Mouse (Mus musculus): ENCODE data around the gene Terb2. TPM values are rescaled to one million over a fixed set of nuclear protein-coding genes. Genes with fewer than 3 reads are reported as not detected.

The Terb2 gene
- polyA plus RNA-seq, 1 experiment from 2014 or later: not detected

- Histone ChIP-seq H3K4me2 (ENCODE audit: low read length) (no peak overlapping the region), H3K27ac (ENCODE audit: low read depth, low read length) (no peak overlapping the region), H3K9me3 (replicated peaks; ENCODE audit: control insufficient read depth, low read length) (no peaks in the 10 kb centered on the region), H3K4me3 (ENCODE audit: low read depth, low read length) (no peak overlapping the region), H3K36me3 (ENCODE audit: control insufficient read depth, insufficient read depth, low read length) (no peaks in the 10 kb centered on the region), H3K27me3 (replicated peaks; ENCODE audit: control insufficient read depth, insufficient read depth, low read length) (no peaks in the 10 kb centered on the region), H3K4me1 (ENCODE audit: control insufficient read depth, insufficient read depth, low read length) (no peaks in the 10 kb centered on the region), H3K9ac (ENCODE audit: low read length) (no peak overlapping the region)
- DNase-seq (ENCODE audit: low spot score) (no peak), ATAC-seq (no peak)
Observed at GRCm38 (mm10) chr2:122157561-122157960, 28.5 kb upstream of the Terb2 start.

GRCm38 (mm10) chr2:122158362-122158802 lies 27.7 kb upstream of the Terb2 start:
- Histone ChIP-seq H3K27me3 (replicated peaks; ENCODE audit: control insufficient read depth, insufficient read depth, low read length) (no peaks in the 10 kb centered on the region), H3K4me1 (ENCODE audit: control insufficient read depth, insufficient read depth, low read length) (no peaks in the 10 kb centered on the region), H3K36me3 (ENCODE audit: control insufficient read depth, insufficient read depth, low read length) (no peaks in the 10 kb centered on the region), H3K27ac (ENCODE audit: low read depth, low read length) (no peak overlapping the region), H3K4me3 (ENCODE audit: low read depth, low read length) (no peak overlapping the region), H3K9me3 (replicated peaks; ENCODE audit: control insufficient read depth, low read length) (no peaks in the 10 kb centered on the region), H3K9ac (ENCODE audit: low read length) (no peak overlapping the region), H3K4me2 (ENCODE audit: low read length) (no peak overlapping the region)
- DNase-seq (ENCODE audit: low spot score) (no peak), ATAC-seq (no peak)
- 60% methylated on average over 6 of the region's 6 CpGs for whole genome bisulfite sequencing

- 92% methylated on average over 6 of the region's 6 CpGs for WGBS
- DNase-seq (ENCODE audit: low spot score): no peak
- no peak for ATAC-seq
- H3K4me3 ChIP-seq (ENCODE audit: low read depth, low read length): no peak overlapping the region
- no peaks in the 10 kb centered on the region for H3K4me1 ChIP-seq (ENCODE audit: control insufficient read depth, insufficient read depth, low read length)
- no peak overlapping the region for H3K27ac ChIP-seq (ENCODE audit: low read depth, low read length)
- H3K4me2 ChIP-seq (ENCODE audit: low read length): no peak overlapping the region
- no peak overlapping the region for H3K9ac ChIP-seq (ENCODE audit: low read length)
- no peaks in the 10 kb centered on the region for H3K27me3 ChIP-seq (replicated peaks; ENCODE audit: control insufficient read depth, insufficient read depth, low read length)
- no peaks in the 10 kb centered on the region for H3K36me3 ChIP-seq (ENCODE audit: control insufficient read depth, insufficient read depth, low read length)
- no peaks in the 10 kb centered on the region for H3K9me3 ChIP-seq (replicated peaks; ENCODE audit: control insufficient read depth, low read length)
Observed at GRCm38 (mm10) chr2:122159667-122160066, 26.4 kb upstream of the Terb2 start.

- no peaks in the 10 kb centered on the region for H3K4me1 ChIP-seq (ENCODE audit: control insufficient read depth, insufficient read depth, low read length)
- no peaks in the 10 kb centered on the region for H3K36me3 ChIP-seq (ENCODE audit: control insufficient read depth, insufficient read depth, low read length)
- peak; percentile 84 for DNase-seq (ENCODE audit: low spot score)
- H3K27ac ChIP-seq (ENCODE audit: low read depth, low read length): no peak within 1 kb of the TSS
- no peak within 1 kb of the TSS for H3K4me3 ChIP-seq (ENCODE audit: low read depth, low read length)
- H3K4me2 ChIP-seq (ENCODE audit: low read length): no peak within 1 kb of the TSS
- H3K27me3 ChIP-seq (replicated peaks; ENCODE audit: control insufficient read depth, insufficient read depth, low read length): no peaks in the 10 kb centered on the region
- no peaks in the 10 kb centered on the region for H3K9me3 ChIP-seq (replicated peaks; ENCODE audit: control insufficient read depth, low read length)
- WGBS: 30% methylated on average over 2 of the region's 2 CpGs
- H3K9ac ChIP-seq (ENCODE audit: low read length): no peak within 1 kb of the TSS
- peak; percentile 69 for ATAC-seq
Observed at GRCm38 (mm10) chr2:122160680-122161079, 25.4 kb upstream of the Terb2 start, which contains the start of gene Trim69. Gene Trim69, plus strand, starts transcription at chr2:122160700.

- Histone ChIP-seq H3K9me3 (replicated peaks; ENCODE audit: control insufficient read depth, low read length) (no peaks in the 10 kb centered on the region), H3K4me3 (ENCODE audit: low read depth, low read length) (no peak overlapping the region), H3K9ac (ENCODE audit: low read length) (no peak overlapping the region), H3K4me1 (ENCODE audit: control insufficient read depth, insufficient read depth, low read length) (no peaks in the 10 kb centered on the region), H3K4me2 (ENCODE audit: low read length) (no peak overlapping the region), H3K36me3 (ENCODE audit: control insufficient read depth, insufficient read depth, low read length) (no peaks in the 10 kb centered on the region), H3K27ac (ENCODE audit: low read depth, low read length) (no peak overlapping the region), H3K27me3 (replicated peaks; ENCODE audit: control insufficient read depth, insufficient read depth, low read length) (no peaks in the 10 kb centered on the region)
- DNase-seq (ENCODE audit: low spot score) (no peak), ATAC-seq (no peak)
- WGBS: 44% methylated on average over 4 of the region's 4 CpGs
Observed at GRCm38 (mm10) chr2:122161542-122161941, 24.5 kb upstream of the Terb2 start.

GRCm38 (mm10) chr2:122162529-122162928 lies 23.5 kb upstream of the Terb2 start:
- Histone ChIP-seq H3K9me3 (replicated peaks; ENCODE audit: control insufficient read depth, low read length) (no peaks in the 10 kb centered on the region), H3K36me3 (ENCODE audit: control insufficient read depth, insufficient read depth, low read length) (no peaks in the 10 kb centered on the region), H3K4me1 (ENCODE audit: control insufficient read depth, insufficient read depth, low read length) (no peaks in the 10 kb centered on the region), H3K27ac (ENCODE audit: low read depth, low read length) (no peak overlapping the region), H3K9ac (ENCODE audit: low read length) (no peak overlapping the region), H3K4me2 (ENCODE audit: low read length) (no peak overlapping the region), H3K27me3 (replicated peaks; ENCODE audit: control insufficient read depth, insufficient read depth, low read length) (no peaks in the 10 kb centered on the region), H3K4me3 (ENCODE audit: low read depth, low read length) (no peak overlapping the region)
- ATAC-seq (no peak), DNase-seq (ENCODE audit: low spot score) (no peak)
- WGBS: 82% methylated on average over 2 of the region's 2 CpGs

GRCm38 (mm10) chr2:122163430-122164195 lies 22.5 kb upstream of the Terb2 start:
- 72% methylated on average over 13 of the region's 13 CpGs for WGBS

GRCm38 (mm10) chr2:122164293-122164692 lies 21.8 kb upstream of the Terb2 start:
- no peak overlapping the region for H3K4me2 ChIP-seq (ENCODE audit: low read length)
- no peak overlapping the region for H3K4me3 ChIP-seq (ENCODE audit: low read depth, low read length)
- DNase-seq (ENCODE audit: low spot score) (no peak), ATAC-seq (no peak)
- no peak overlapping the region for H3K9ac ChIP-seq (ENCODE audit: low read length)
- H3K9me3 ChIP-seq (replicated peaks; ENCODE audit: control insufficient read depth, low read length): no peaks in the 10 kb centered on the region
- no peaks in the 10 kb centered on the region for H3K36me3 ChIP-seq (ENCODE audit: control insufficient read depth, insufficient read depth, low read length)
- no peaks in the 10 kb centered on the region for H3K4me1 ChIP-seq (ENCODE audit: control insufficient read depth, insufficient read depth, low read length)
- no peak overlapping the region for H3K27ac ChIP-seq (ENCODE audit: low read depth, low read length)
- 86% methylated on average over 11 of the region's 11 CpGs for WGBS
- H3K27me3 ChIP-seq (replicated peaks; ENCODE audit: control insufficient read depth, insufficient read depth, low read length): no peaks in the 10 kb centered on the region

More at GRCm38 (mm10) chr2:122163430-122164195, 22.5 kb upstream of the Terb2 start:
- Histone ChIP-seq H3K9ac (ENCODE audit: low read length) (no peak overlapping the region), H3K4me2 (ENCODE audit: low read length) (no peak overlapping the region), H3K27ac (ENCODE audit: low read depth, low read length) (no peak overlapping the region), H3K4me1 (ENCODE audit: control insufficient read depth, insufficient read depth, low read length) (no peaks in the 10 kb centered on the region), H3K27me3 (replicated peaks; ENCODE audit: control insufficient read depth, insufficient read depth, low read length) (no peaks in the 10 kb centered on the region), H3K36me3 (ENCODE audit: control insufficient read depth, insufficient read depth, low read length) (no peaks in the 10 kb centered on the region), H3K4me3 (ENCODE audit: low read depth, low read length) (no peak overlapping the region), H3K9me3 (replicated peaks; ENCODE audit: control insufficient read depth, low read length) (no peaks in the 10 kb centered on the region)
- DNase-seq (ENCODE audit: low spot score) (no peak), ATAC-seq (no peak)

- H3K9me3 ChIP-seq (replicated peaks; ENCODE audit: control insufficient read depth, low read length): no peaks in the 10 kb centered on the region
- no peaks in the 10 kb centered on the region for H3K4me1 ChIP-seq (ENCODE audit: control insufficient read depth, insufficient read depth, low read length)
- WGBS: 92% methylated on average over 6 of the region's 6 CpGs
- H3K27ac ChIP-seq (ENCODE audit: low read depth, low read length): no peak overlapping the region
- no peaks in the 10 kb centered on the region for H3K27me3 ChIP-seq (replicated peaks; ENCODE audit: control insufficient read depth, insufficient read depth, low read length)
- no peak overlapping the region for H3K4me3 ChIP-seq (ENCODE audit: low read depth, low read length)
- H3K36me3 ChIP-seq (ENCODE audit: control insufficient read depth, insufficient read depth, low read length): no peaks in the 10 kb centered on the region
- H3K4me2 ChIP-seq (ENCODE audit: low read length): no peak overlapping the region
- DNase-seq (ENCODE audit: low spot score): no peak
- no peak overlapping the region for H3K9ac ChIP-seq (ENCODE audit: low read length)
- no peak for ATAC-seq
Observed at GRCm38 (mm10) chr2:122171292-122171691, 14.8 kb upstream of the Terb2 start.

Measured in forebrain, embryonic 14.5 days (tissue).